Mouse (Mus musculus): ENCODE results near the gene Acss2. TPM values are rescaled to one million over a fixed set of nuclear protein-coding genes. Genes with fewer than 3 reads are reported as not detected.
A peak's percentile ranks its signal among the peaks of the same experiment; 100 is the strongest.
"Not testable (repeated sequence)": the region's sequence is repeated elsewhere in the genome, so short reads cannot be mapped to it uniquely, and the experiment has no call there.

Gene Acss2
- polyA plus RNA-seq, 1 experiment: 18.8 TPM

- Histone ChIP-seq H3K4me1 (ENCODE audit: control insufficient read depth, insufficient read depth, insufficient read length, low read length) (peaks cover 2% of the 10 kb centered on the region; the same call in 1 of the 2 replicates), H3K27ac (ENCODE audit: insufficient read depth, low read depth, low read length) (no peak overlapping the region), H3K36me3 (ENCODE audit: control insufficient read depth, insufficient read depth, low read length) (no peaks in the 10 kb centered on the region), H3K27me3 (ENCODE audit: control insufficient read depth, insufficient read depth, low read length) (no peaks in the 10 kb centered on the region), H3K4me3 (ENCODE audit: low read depth, low read length) (no peak overlapping the region)
- 40% methylated on average over 10 of the region's 10 CpGs for WGBS
- TF ChIP-seq CTCF (IDR thresholded peaks at IDR 0.05; ENCODE audit: extremely low read depth, insufficient read length, insufficient replicate concordance, low read depth, low read length): no peak
- TF ChIP-seq POLR2A (IDR thresholded peaks at IDR 0.05; ENCODE audit: low read depth, low read length): no peak
Measured at GRCm38 (mm10) chr2:155604560-155605235, 87.0 kb downstream of the Acss2 start.

DNA sequence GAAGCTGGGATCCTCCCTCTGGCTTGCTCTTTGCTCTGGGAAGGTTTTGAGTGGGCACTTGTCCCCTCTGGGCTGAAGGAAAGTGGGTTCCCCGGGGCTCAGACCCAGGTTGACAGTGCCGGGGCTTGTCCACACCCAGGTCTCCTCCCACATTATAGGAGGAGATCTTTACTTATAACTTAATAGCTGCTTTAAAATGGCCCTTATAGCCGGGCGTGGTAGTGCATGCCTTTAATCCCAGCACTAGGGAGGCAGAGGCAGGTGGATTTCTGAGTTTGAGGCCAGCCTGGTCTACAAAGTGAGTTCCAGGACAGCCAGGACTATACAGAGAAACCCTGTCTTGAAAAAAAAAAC lies 87.5 kb downstream of the Acss2 start:
- WGBS: 27% methylated on average over 4 of the region's 4 CpGs
- not testable (repeated sequence) for H3K4me3 ChIP-seq (ENCODE audit: low read depth, low read length); H3K4me1 ChIP-seq (ENCODE audit: control insufficient read depth, insufficient read depth, insufficient read length, low read length); H3K27me3 ChIP-seq (ENCODE audit: control insufficient read depth, insufficient read depth, low read length); H3K36me3 ChIP-seq (ENCODE audit: control insufficient read depth, insufficient read depth, low read length); H3K27ac ChIP-seq (ENCODE audit: insufficient read depth, low read depth, low read length)

DNA sequence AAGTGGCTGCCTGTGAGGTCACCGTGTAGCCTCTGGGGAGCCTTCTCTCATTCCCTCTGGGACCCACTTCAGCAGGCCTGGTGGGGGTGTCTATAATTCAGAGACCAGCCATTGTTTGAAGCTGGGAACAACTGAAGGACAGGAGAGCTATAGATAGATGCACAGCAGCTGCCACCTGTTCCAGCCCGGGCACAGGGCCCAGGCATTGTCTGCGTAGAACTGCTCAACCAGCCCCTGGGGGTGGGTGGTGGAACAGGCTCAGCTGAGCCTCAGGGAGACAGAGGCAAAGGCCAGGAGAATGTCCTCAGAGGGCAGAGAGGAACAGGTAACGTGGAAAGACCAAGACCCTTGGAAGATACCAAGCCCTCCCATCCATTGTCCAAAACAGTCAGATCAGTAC lies 88.6 kb downstream of the Acss2 start:
- no peaks in the 10 kb centered on the region for H3K27me3 ChIP-seq (ENCODE audit: control insufficient read depth, insufficient read depth, low read length)
- no peak overlapping the region for H3K27ac ChIP-seq (ENCODE audit: insufficient read depth, low read depth, low read length)
- no peak overlapping the region for H3K4me3 ChIP-seq (ENCODE audit: low read depth, low read length)
- TF ChIP-seq POLR2A (IDR thresholded peaks at IDR 0.05; ENCODE audit: low read depth, low read length) (no peak), CTCF (IDR thresholded peaks at IDR 0.05; ENCODE audit: extremely low read depth, insufficient read length, insufficient replicate concordance, low read depth, low read length) (no peak)
- no peaks in the 10 kb centered on the region for H3K36me3 ChIP-seq (ENCODE audit: control insufficient read depth, insufficient read depth, low read length)
- WGBS: 78% methylated on average over 4 of the region's 4 CpGs
- peaks cover 2% of the 10 kb centered on the region; the same call in 1 of the 2 replicates for H3K4me1 ChIP-seq (ENCODE audit: control insufficient read depth, insufficient read depth, insufficient read length, low read length)

DNA sequence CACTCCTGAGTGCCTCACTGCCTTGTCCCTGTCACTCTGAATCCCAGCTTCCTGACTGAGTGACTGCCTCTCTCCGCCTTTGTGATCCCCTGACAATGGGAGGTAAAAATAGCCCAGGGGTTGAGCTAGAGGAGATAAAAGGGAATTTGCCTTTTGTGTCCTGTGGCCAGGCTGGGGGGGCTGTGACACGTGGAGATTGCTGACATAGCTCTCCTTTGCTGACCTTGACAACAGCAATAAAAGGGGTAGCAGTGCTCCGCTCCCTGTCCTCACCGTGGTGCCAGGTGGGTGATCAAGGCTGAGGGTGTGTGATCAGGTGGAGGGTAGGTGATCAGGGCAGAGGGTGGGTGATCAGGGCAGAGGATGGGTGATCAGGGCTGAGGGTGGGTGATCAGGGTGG lies 93.2 kb downstream of the Acss2 start, which contains the start of gene Myh7b:
Gene Myh7b (plus strand): TSS at position 235 of the 400 bp plus-strand sequence.
- Histone ChIP-seq H3K36me3 (ENCODE audit: control insufficient read depth, insufficient read depth, low read length) (no peaks in the 10 kb centered on the region), H3K4me1 (ENCODE audit: control insufficient read depth, insufficient read depth, insufficient read length, low read length) (peaks cover 6% of the 10 kb centered on the region; the same call in 1 of the 2 replicates), H3K4me3 (ENCODE audit: low read depth, low read length) (no peak within 1 kb of the TSS), H3K27me3 (ENCODE audit: control insufficient read depth, insufficient read depth, low read length) (no peaks in the 10 kb centered on the region), H3K27ac (ENCODE audit: insufficient read depth, low read depth, low read length) (no peak within 1 kb of the TSS)
- WGBS: 54% methylated on average over 4 of the region's 4 CpGs
- TF ChIP-seq POLR2A (IDR thresholded peaks at IDR 0.05; ENCODE audit: low read depth, low read length): no peak
- TF ChIP-seq CTCF (IDR thresholded peaks at IDR 0.05; ENCODE audit: extremely low read depth, insufficient read length, insufficient replicate concordance, low read depth, low read length): no peak

GRCm38 (mm10) chr2:155611834-155612550 lies 94.2 kb downstream of the Acss2 start:
- Histone ChIP-seq H3K4me3 (ENCODE audit: low read depth, low read length) (no peak overlapping the region), H3K27ac (ENCODE audit: insufficient read depth, low read depth, low read length) (no peak overlapping the region), H3K27me3 (ENCODE audit: control insufficient read depth, insufficient read depth, low read length) (no peaks in the 10 kb centered on the region), H3K4me1 (ENCODE audit: control insufficient read depth, insufficient read depth, insufficient read length, low read length) (peaks cover 6% of the 10 kb centered on the region; the same call in 1 of the 2 replicates), H3K36me3 (ENCODE audit: control insufficient read depth, insufficient read depth, low read length) (no peaks in the 10 kb centered on the region)
- 89% methylated on average over 9 of the region's 9 CpGs for WGBS
- TF ChIP-seq CTCF (IDR thresholded peaks at IDR 0.05; ENCODE audit: extremely low read depth, insufficient read length, insufficient replicate concordance, low read depth, low read length) (no peak), POLR2A (IDR thresholded peaks at IDR 0.05; ENCODE audit: low read depth, low read length) (no peak)

- Histone ChIP-seq H3K36me3 (ENCODE audit: control insufficient read depth, insufficient read depth, low read length) (no peaks in the 10 kb centered on the region), H3K27me3 (ENCODE audit: control insufficient read depth, insufficient read depth, low read length) (no peaks in the 10 kb centered on the region), H3K4me1 (ENCODE audit: control insufficient read depth, insufficient read depth, insufficient read length, low read length) (peaks cover 6% of the 10 kb centered on the region; the same call in 1 of the 2 replicates), H3K4me3 (ENCODE audit: low read depth, low read length) (peak overlapping the region; percentile 45), H3K27ac (ENCODE audit: insufficient read depth, low read depth, low read length) (no peak overlapping the region)
- TF ChIP-seq CTCF (IDR thresholded peaks at IDR 0.05; ENCODE audit: extremely low read depth, insufficient read length, insufficient replicate concordance, low read depth, low read length) (no peak), POLR2A (IDR thresholded peaks at IDR 0.05; ENCODE audit: low read depth, low read length) (no peak)
- 3% methylated on average over 20 of the region's 20 CpGs for WGBS
Measured at GRCm38 (mm10) chr2:155613326-155613755, 95.6 kb downstream of the Acss2 start.

GRCm38 (mm10) chr2:155613953-155614352 lies 96.2 kb downstream of the Acss2 start:
- peaks cover 6% of the 10 kb centered on the region; the same call in 1 of the 2 replicates for H3K4me1 ChIP-seq (ENCODE audit: control insufficient read depth, insufficient read depth, insufficient read length, low read length)

More at GRCm38 (mm10) chr2:155613953-155614352, 96.2 kb downstream of the Acss2 start:
- Histone ChIP-seq H3K27me3 (ENCODE audit: control insufficient read depth, insufficient read depth, low read length) (no peaks in the 10 kb centered on the region), H3K27ac (ENCODE audit: insufficient read depth, low read depth, low read length) (no peak overlapping the region), H3K4me3 (ENCODE audit: low read depth, low read length) (no peak overlapping the region), H3K36me3 (ENCODE audit: control insufficient read depth, insufficient read depth, low read length) (no peaks in the 10 kb centered on the region)
- 69% methylated on average over 8 of the region's 8 CpGs for WGBS
- no peak for TF ChIP-seq CTCF (IDR thresholded peaks at IDR 0.05; ENCODE audit: extremely low read depth, insufficient read length, insufficient replicate concordance, low read depth, low read length)
- TF ChIP-seq POLR2A (IDR thresholded peaks at IDR 0.05; ENCODE audit: low read depth, low read length): no peak

Data from small intestine, adult 2 months (tissue).